Mouse (Mus musculus): ENCODE measurements at regions not wholly inside any gene's neighbourhood (a gene's known extent, or its start where the extent isn't known, plus 50 kb on each side); places are given as distances from the start of the nearest gene placed in this dataset.
"Not testable (repeated sequence)": the region's sequence is repeated elsewhere in the genome, so short reads cannot be mapped to it uniquely, and the experiment has no call there.

GRCm38 (mm10) chr4:143055371-143055770 is 157.4 kb downstream of the Prdm2 start:
- ATAC-seq = no peak

- ATAC-seq = no peak
Measured at GRCm38 (mm10) chr4:143053029-143053428, 159.8 kb downstream of the Prdm2 start.

- no peak for ATAC-seq
Measured at GRCm38 (mm10) chr4:143051205-143051604, 161.6 kb downstream of the Prdm2 start.

DNA sequence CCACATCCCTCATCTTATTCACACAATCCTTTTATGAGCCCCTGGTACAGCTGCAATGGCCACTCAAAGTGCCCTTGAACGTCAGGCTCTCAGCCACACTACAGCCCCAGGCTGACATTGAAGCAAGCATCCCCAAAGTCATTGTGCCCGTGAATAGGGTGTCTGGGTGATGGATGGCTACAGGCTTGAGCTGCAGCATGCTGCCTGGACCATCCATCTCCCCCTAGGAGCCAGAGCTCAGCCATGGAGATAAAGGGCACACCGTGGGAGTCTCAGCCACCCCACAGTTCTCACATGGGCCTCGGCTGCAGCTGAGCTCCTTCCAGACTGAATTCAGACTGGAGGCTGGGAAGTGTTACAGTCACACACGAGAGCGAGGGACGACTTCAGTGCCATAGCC is 167.6 kb downstream of the Prdm2 start:
- ATAC-seq = no peak

- no peak for ATAC-seq
Measured at GRCm38 (mm10) chr4:143042806-143043205, 170.0 kb downstream of the Prdm2 start.

- ATAC-seq = no peak
Measured at GRCm38 (mm10) chr4:143038626-143039025, 174.2 kb downstream of the Prdm2 start.

- no peak for ATAC-seq
Measured at GRCm38 (mm10) chr4:143036704-143037103, 176.1 kb downstream of the Prdm2 start.

DNA sequence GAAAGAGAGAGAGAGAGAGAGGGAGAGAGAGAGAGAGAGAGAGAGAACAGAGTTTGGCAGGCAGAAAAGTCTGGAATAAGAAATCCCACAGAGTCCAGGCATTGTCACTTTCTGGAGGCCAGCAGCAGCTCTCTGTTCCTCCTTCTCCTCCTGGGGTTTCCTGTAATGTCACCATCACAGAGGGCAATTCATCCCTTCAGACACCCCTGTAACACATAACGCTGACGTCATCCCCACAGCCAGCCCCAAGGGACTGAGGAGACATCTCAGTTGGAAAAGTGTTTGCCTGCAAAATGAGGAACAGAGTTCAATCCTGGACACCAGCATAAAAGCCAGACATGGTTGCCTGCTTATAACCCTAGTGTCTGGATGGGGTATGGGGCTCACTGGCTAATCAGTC is 177.7 kb downstream of the Prdm2 start:
- not testable (repeated sequence) for ATAC-seq

- not testable (repeated sequence) for ATAC-seq
Measured at GRCm38 (mm10) chr4:143034324-143034723, 178.5 kb downstream of the Prdm2 start.

- not testable (repeated sequence) for ATAC-seq
Measured at GRCm38 (mm10) chr4:143029813-143030212, 183.0 kb downstream of the Prdm2 start.

DNA sequence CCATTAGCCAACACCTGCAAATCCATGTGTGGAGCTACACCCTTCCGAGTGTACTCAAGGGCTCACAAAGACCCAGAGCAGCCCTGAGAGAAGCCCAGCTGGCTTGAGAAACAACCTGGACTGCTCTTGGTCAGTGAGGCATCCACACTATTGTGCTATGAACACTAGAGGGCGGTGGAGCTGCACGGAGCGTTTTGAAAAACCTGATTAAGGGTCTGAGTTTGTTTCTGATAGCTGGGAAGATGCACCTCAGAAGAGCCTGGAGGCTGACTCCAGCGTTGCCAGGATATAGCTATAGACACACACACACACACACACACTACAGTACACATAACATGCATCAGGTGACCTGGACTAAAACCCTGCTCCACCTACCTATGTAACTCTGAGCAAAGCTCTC is 185.5 kb downstream of the Prdm2 start:
- ATAC-seq = peak; percentile 43

DNA sequence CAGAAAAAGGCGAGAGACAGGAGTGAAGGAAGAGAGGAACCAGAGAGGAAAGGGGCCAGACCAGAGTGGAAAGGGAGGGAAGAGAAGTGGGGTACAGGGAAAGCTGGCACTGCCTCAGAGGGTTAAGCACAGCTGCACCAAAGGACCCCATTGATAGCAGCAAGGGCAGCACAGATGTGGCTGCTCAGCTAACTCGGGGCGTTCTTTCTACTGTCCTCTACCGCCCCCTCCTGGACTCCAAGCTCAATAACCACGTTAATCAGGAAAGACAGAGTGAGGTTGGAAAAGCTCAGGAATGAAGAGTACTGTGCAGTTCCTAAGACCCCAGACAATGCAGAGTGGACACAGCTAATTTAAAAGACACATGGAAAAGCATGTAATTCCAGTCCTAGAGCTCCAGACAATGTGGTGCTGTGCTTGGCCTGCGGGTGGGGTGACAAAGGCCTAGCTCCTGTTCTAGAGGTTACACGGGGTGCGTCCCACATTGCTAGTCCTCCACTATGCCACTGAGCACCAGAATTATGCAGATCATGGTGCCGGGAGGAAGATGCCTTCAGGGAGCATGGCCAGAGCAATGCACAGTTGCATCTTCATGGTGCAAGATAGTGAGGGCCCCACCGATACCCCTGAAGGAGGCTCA is 191.4 kb downstream of the Prdm2 start:
- ATAC-seq = no peak

GRCm38 (mm10) chr4:143020658-143021057 is 192.1 kb downstream of the Prdm2 start:
- no peak for ATAC-seq

DNA sequence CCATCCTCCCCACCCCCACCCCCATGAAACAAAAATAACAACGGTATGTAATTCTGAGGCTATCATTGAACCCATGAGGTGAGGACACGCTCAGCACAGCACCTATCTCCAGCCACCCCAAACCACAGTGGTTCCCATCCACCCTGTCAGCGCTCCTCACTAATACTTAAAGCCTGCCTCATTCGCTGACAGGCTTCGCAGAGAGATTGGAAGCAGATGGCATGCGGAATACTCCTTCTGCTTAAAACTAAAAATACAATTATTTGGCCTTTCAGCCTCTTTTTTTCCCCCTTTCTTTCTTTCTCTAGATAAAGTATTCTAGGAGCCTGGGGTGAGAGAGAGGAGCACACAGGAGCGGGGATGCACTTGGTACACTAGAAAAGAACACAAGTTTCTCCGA is 199.9 kb downstream of the Prdm2 start:
- no peak for ATAC-seq

GRCm38 (mm10) chr4:143001961-143002360 is 210.8 kb downstream of the Prdm2 start:
- no peak for ATAC-seq

DNA sequence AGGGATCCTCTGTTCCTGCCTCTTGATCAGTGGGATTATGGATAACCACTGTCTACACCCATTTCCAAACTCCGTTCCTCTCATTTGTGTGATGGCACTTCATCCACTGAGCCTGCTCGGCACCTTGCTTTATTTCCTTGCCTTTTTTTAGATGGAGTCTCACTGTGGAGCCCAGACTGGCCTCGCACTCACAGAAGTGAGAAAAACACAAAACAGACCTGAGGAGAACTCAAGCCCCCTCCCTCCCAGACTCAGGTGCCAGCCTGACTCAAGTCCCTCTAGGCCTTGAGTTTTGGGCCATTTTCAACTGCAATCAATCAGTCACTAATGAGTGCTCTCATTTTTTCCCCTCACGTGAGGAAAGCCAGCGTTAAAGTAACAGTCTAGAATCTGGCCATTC is 211.3 kb downstream of the Prdm2 start:
- ATAC-seq = no peak

GRCm38 (mm10) chr4:142996406-142996805 is 216.4 kb downstream of the Prdm2 start:
- ATAC-seq = no peak

DNA sequence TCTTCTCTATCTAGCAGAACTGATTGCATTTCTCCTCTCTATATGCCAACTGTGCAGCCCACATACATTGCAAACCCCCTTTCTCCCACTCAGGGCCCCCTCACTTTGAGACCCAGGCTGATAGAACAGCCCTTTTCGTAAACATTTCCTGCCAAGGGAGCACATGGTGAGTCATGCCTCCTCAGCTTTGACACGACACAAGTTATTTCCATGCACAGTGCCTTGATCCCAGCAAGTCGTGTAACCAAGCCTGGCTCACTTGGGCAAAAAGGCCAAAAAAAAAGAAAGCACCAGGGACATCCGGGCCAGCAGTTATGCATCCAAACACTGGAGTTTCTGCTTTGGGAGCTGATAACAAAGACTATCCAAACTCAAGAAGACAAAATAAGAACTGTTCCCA is 221.4 kb downstream of the Prdm2 start:
- no peak for ATAC-seq

GRCm38 (mm10) chr4:142989175-142989574 is 223.6 kb downstream of the Prdm2 start:
- no peak for ATAC-seq

DNA sequence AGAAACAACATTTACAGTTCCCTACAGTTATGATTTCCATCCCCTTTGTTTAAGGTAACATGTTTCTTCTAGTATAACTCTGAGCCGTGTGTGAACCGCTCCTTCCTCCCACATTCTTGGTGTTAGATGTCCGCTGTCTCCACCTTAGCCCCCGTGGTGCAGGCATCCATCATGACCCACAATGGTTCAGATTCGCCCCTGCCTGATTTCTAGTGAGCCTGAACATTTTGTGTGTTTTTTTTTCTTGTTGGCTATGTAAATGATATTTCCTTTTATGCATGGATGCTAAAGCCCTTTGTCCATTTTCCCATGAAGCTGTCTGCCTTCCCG is 229.5 kb downstream of the Prdm2 start:
- no peak for ATAC-seq

GRCm38 (mm10) chr4:142982585-142983294 is 230.1 kb downstream of the Prdm2 start:
- ATAC-seq = no peak

DNA sequence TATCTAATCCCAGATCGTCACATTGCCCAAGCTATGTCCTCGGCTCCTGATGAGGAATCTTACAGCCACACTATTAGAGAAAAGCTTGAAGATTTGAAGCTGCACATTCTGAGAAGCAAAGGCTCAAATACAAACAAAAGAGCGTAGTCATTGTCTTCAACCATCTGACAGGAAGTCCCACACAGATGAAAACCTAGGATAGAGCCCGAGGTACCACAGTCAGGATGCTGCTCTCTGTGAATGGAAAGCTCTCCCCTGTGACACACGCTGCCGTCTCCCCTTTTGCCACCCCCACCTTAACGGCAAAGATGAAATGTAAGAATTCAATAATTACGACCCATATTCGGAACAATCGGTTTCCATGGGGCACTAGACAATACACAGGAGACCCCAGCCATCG is 237.2 kb downstream of the Prdm2 start:
- ATAC-seq = no peak

DNA sequence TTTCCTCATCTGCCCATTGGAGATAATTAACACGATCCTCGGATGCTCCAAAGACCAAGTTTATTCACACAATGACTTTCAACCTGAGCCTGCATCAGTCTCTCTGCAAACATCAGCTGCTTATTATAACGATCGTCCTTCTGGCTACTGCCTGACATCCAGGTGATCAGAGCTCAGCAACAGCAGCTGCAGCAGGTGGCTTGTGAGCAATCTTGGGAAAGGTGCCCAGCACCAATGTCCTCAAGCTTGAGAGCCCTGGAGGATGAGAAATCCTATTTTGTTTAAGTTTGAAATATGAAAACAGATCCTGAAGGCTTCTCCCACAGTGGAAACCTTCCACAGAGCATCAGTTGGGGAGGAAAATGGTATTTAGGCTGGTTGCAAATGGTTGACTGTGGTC is 242.8 kb downstream of the Prdm2 start:
- no peak for ATAC-seq

DNA sequence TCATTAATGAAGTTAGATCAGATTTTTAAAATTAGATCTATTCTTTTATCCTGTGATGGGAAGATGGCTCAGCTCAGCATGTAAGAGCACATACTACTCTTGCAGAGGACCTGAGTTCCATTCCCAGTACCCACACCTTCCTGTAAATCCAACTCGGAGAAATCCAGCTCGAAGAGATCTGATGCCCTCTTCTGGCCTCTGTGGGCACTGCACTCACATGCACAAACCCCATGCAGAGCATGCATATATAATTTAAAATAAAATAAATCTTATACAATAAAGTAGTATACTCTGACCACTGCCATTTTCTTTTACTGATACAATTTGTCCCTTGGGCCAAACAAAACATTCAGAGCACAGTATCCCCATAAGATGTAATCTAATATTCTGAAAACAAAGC is 245.2 kb downstream of the Prdm2 start:
- no peak for ATAC-seq
